Mouse (Mus musculus): ENCODE measurements at regions not wholly inside any gene's neighbourhood (a gene's known extent, or its start where the extent isn't known, plus 50 kb on each side); places are given as distances from the start of the nearest gene placed in this dataset.

GRCm38 (mm10) chrX:42402335-42402605 is 87.2 kb upstream of the Tex13c2 start:
- no peak for DNase-seq (ENCODE audit: low read depth, low spot score)

DNA sequence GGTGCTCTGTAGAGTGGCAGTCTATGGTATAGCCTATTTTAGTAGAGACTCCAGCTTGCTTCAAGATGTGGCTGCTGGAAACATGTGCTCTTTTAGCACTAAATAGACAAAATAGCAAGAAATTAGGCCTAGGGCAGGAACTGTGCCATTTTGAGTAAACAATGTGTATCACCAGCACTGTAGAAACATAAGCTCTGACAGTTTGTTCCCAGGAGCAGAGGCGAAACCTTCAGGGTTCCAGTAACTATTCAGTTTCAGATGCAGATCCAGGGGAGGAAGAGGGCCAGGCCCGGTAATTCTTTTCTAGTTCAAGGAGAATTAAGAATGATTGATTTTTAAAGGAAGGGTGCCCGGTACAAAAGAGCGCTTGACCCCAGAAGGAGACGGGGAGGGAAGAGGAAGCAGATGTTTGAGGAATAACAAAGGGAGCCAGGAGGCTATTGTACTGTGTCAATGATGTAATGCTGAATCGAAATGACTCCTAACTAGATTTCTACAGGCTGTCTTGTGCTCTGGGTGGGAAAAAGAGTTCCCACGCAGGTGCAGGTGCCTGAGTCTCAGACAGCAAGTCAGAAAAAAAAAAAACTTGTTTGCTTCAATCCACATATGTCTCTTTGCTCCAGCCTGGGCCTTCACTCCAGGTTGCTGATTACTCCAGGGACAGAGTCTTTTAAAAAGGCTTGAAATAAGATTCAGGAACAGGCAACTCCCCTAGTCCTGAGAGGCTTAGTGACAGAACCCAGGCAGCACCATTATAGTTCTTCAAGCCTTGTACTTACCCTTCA is 57.4 kb upstream of the Tex13c2 start:
- no peak for DNase-seq (ENCODE audit: low read depth, low spot score)
